Mouse (Mus musculus): Measurements from ENCODE around the gene Sgce. TPM values are rescaled to one million over a fixed set of nuclear protein-coding genes. Genes with fewer than 3 reads are reported as not detected.

The Sgce gene
- total RNA-seq, 1 experiment from 2014 or later = 16.0 TPM

GRCm38 (mm10) chr6:4733208-4733607, 13.8 kb downstream of the Sgce start:
- no peak for ATAC-seq (replicated peaks in 1 of 2; ENCODE audit: insufficient read depth in 1 of 2, low FRiP score in 2 of 2, low TSS enrichment in 1 of 2, low read depth in 1 of 2, poor library complexity in 2 of 2, severe bottlenecking in 2 of 2)

GRCm38 (mm10) chr6:4731675-4732074, 15.3 kb downstream of the Sgce start:
- no peak for ATAC-seq (replicated peaks in 1 of 2; ENCODE audit: insufficient read depth in 1 of 2, low FRiP score in 2 of 2, low TSS enrichment in 1 of 2, low read depth in 1 of 2, poor library complexity in 2 of 2, severe bottlenecking in 2 of 2)

- ATAC-seq (replicated peaks in 1 of 2; ENCODE audit: insufficient read depth in 1 of 2, low FRiP score in 2 of 2, low TSS enrichment in 1 of 2, low read depth in 1 of 2, poor library complexity in 2 of 2, severe bottlenecking in 2 of 2) = peak; percentile 59 to 60; a peak in 3 of 4 replicates
Measured at GRCm38 (mm10) chr6:4728305-4728704, 18.7 kb downstream of the Sgce start.

GRCm38 (mm10) chr6:4723998-4724757, 22.8 kb downstream of the Sgce start:
- ATAC-seq (replicated peaks in 1 of 2; ENCODE audit: insufficient read depth in 1 of 2, low FRiP score in 2 of 2, low TSS enrichment in 1 of 2, low read depth in 1 of 2, poor library complexity in 2 of 2, severe bottlenecking in 2 of 2) = no peak

- ATAC-seq (replicated peaks in 1 of 2; ENCODE audit: insufficient read depth in 1 of 2, low FRiP score in 2 of 2, low TSS enrichment in 1 of 2, low read depth in 1 of 2, poor library complexity in 2 of 2, severe bottlenecking in 2 of 2) = no peak
Measured at GRCm38 (mm10) chr6:4722739-4723138, 24.3 kb downstream of the Sgce start.

- ATAC-seq (replicated peaks in 1 of 2; ENCODE audit: insufficient read depth in 1 of 2, low FRiP score in 2 of 2, low TSS enrichment in 1 of 2, low read depth in 1 of 2, poor library complexity in 2 of 2, severe bottlenecking in 2 of 2) = no peak
Measured at GRCm38 (mm10) chr6:4722142-4722541, 24.9 kb downstream of the Sgce start.

- ATAC-seq (replicated peaks in 1 of 2; ENCODE audit: insufficient read depth in 1 of 2, low FRiP score in 2 of 2, low TSS enrichment in 1 of 2, low read depth in 1 of 2, poor library complexity in 2 of 2, severe bottlenecking in 2 of 2) = no peak
Measured at GRCm38 (mm10) chr6:4717344-4717743, 29.7 kb downstream of the Sgce start.

GRCm38 (mm10) chr6:4716171-4716570, 30.8 kb downstream of the Sgce start:
- no peak for ATAC-seq (replicated peaks in 1 of 2; ENCODE audit: insufficient read depth in 1 of 2, low FRiP score in 2 of 2, low TSS enrichment in 1 of 2, low read depth in 1 of 2, poor library complexity in 2 of 2, severe bottlenecking in 2 of 2)

GRCm38 (mm10) chr6:4708971-4709370, 38.0 kb downstream of the Sgce start:
- no peak for ATAC-seq (replicated peaks in 1 of 2; ENCODE audit: insufficient read depth in 1 of 2, low FRiP score in 2 of 2, low TSS enrichment in 1 of 2, low read depth in 1 of 2, poor library complexity in 2 of 2, severe bottlenecking in 2 of 2)

- ATAC-seq (replicated peaks in 1 of 2; ENCODE audit: insufficient read depth in 1 of 2, low FRiP score in 2 of 2, low TSS enrichment in 1 of 2, low read depth in 1 of 2, poor library complexity in 2 of 2, severe bottlenecking in 2 of 2) = peak; percentile 84 to 91
Measured at GRCm38 (mm10) chr6:4706415-4706814, 40.6 kb downstream of the Sgce start.

GRCm38 (mm10) chr6:4703908-4704307, 43.1 kb downstream of the Sgce start:
- no peak for ATAC-seq (replicated peaks in 1 of 2; ENCODE audit: insufficient read depth in 1 of 2, low FRiP score in 2 of 2, low TSS enrichment in 1 of 2, low read depth in 1 of 2, poor library complexity in 2 of 2, severe bottlenecking in 2 of 2)

GRCm38 (mm10) chr6:4701641-4702040, 45.4 kb downstream of the Sgce start:
- ATAC-seq (replicated peaks in 1 of 2; ENCODE audit: insufficient read depth in 1 of 2, low FRiP score in 2 of 2, low TSS enrichment in 1 of 2, low read depth in 1 of 2, poor library complexity in 2 of 2, severe bottlenecking in 2 of 2) = no peak

- no peak for ATAC-seq (replicated peaks in 1 of 2; ENCODE audit: insufficient read depth in 1 of 2, low FRiP score in 2 of 2, low TSS enrichment in 1 of 2, low read depth in 1 of 2, poor library complexity in 2 of 2, severe bottlenecking in 2 of 2)
Measured at GRCm38 (mm10) chr6:4695778-4696177, 51.2 kb downstream of the Sgce start.

- ATAC-seq (replicated peaks in 1 of 2; ENCODE audit: insufficient read depth in 1 of 2, low FRiP score in 2 of 2, low TSS enrichment in 1 of 2, low read depth in 1 of 2, poor library complexity in 2 of 2, severe bottlenecking in 2 of 2) = no peak
Measured at GRCm38 (mm10) chr6:4694672-4695231, 52.3 kb downstream of the Sgce start.

GRCm38 (mm10) chr6:4693544-4693943, 53.5 kb downstream of the Sgce start:
- ATAC-seq (replicated peaks in 1 of 2; ENCODE audit: insufficient read depth in 1 of 2, low FRiP score in 2 of 2, low TSS enrichment in 1 of 2, low read depth in 1 of 2, poor library complexity in 2 of 2, severe bottlenecking in 2 of 2) = no peak

GRCm38 (mm10) chr6:4690438-4690837, 56.6 kb downstream of the Sgce start:
- no peak for ATAC-seq (replicated peaks in 1 of 2; ENCODE audit: insufficient read depth in 1 of 2, low FRiP score in 2 of 2, low TSS enrichment in 1 of 2, low read depth in 1 of 2, poor library complexity in 2 of 2, severe bottlenecking in 2 of 2)

GRCm38 (mm10) chr6:4684706-4685340, 62.2 kb downstream of the Sgce start:
- no peak for ATAC-seq (replicated peaks in 1 of 2; ENCODE audit: insufficient read depth in 1 of 2, low FRiP score in 2 of 2, low TSS enrichment in 1 of 2, low read depth in 1 of 2, poor library complexity in 2 of 2, severe bottlenecking in 2 of 2)

GRCm38 (mm10) chr6:4680576-4680975, 66.4 kb downstream of the Sgce start:
- ATAC-seq (replicated peaks in 1 of 2; ENCODE audit: insufficient read depth in 1 of 2, low FRiP score in 2 of 2, low TSS enrichment in 1 of 2, low read depth in 1 of 2, poor library complexity in 2 of 2, severe bottlenecking in 2 of 2) = no peak
